In genomic region chr4:123306999-123307398, GRCm38 (mm10) we compare ENCODE assay signal across 29 mouse cellular contexts. TPM values are rescaled to one million over a fixed set of nuclear protein-coding genes. Genes with fewer than 3 reads are reported as not detected.
A peak's percentile ranks its signal among the peaks of the same experiment; 100 is the strongest.
DNase-seq lines count a peak whose midpoint lies in the region; ATAC-seq lines count a peak whose summit lies in the region.
"Had no signal": no experiment of that assay in that cellular context is flagged by ENCODE, and none has a peak within 500 bp of the region (broad histone marks: within the 10 kb centered on the region; RNA-seq: fewer than 3 reads in every experiment).

No protein-coding gene starts in this region.

- no peak for DNase-seq in forebrain, embryonic 14.5 days (ENCODE audit: low spot score)
- peak; percentile 34 for DNase-seq in layer of hippocampus, adult 9-11 months
- no peak for DNase-seq in layer of hippocampus, adult 9-10 months (ENCODE audit: low spot score)
- peak; percentile 39 to 57 for DNase-seq in left cerebral cortex, postnatal 14 days (ENCODE audit: low spot score in 2 of 2)
- peak; percentile 33 for DNase-seq in right cerebral cortex, postnatal 14 days
- no peak for DNase-seq in adrenal gland, adult 18-20 months (ENCODE audit: low spot score in 2 of 2)
- DNase-seq in thymus, adult 18-20 months: no peak
- DNase-seq: cerebellum, adult 9-11 months; embryo, embryonic 11 days; heart, adult 18-20 months; kidney, postnatal 36 days had no signal

- H3K4me3 ChIP-seq in forebrain, embryonic 12.5 days (replicated peaks): no peak overlapping the region
- H3K4me3 ChIP-seq in forebrain, embryonic 14.5 days (ENCODE audit: low read depth, low read length): no peak overlapping the region
- H3K4me3 ChIP-seq: heart, embryonic 13.5 days; limb, embryonic 12.5 days; midbrain, embryonic 10.5 days; neural tube, embryonic 12.5 days; stomach, embryonic 15.5 days had no signal

- intact Hi-C loops in left cerebral cortex, postnatal 14 days (cut with DNase I): loop anchor here (5.0 kb wide), 1 partner anchor 35 kb away; the partner anchor contains the start of gene Bmp8a

- 0 out of 2 replicates have a peak overlapping the region, but pooled peaks have one; percentile 5 for H3K27ac ChIP-seq in forebrain, embryonic 12.5 days
- no peak overlapping the region for H3K27ac ChIP-seq in forebrain, embryonic 14.5 days (ENCODE audit: low read depth, low read length)
- H3K27ac ChIP-seq: heart, embryonic 13.5 days; hindbrain, embryonic 14.5 days; limb, embryonic 12.5 days; liver, embryonic 14.5 days; macrophage; midbrain, embryonic 10.5 days; neural tube, embryonic 12.5 days; stomach, embryonic 15.5 days had no signal

- ATAC-seq in forebrain, embryonic 12.5 days (ENCODE audit: low FRiP score): no peak
- no peak for ATAC-seq in forebrain, embryonic 14.5 days
- ATAC-seq: intestine, embryonic 16.5 days had no signal

- no peak overlapping the region for H3K9ac ChIP-seq in forebrain, embryonic 12.5 days
- no peak overlapping the region for H3K9ac ChIP-seq in forebrain, embryonic 14.5 days (ENCODE audit: low read length)
- H3K9ac ChIP-seq: heart, embryonic 13.5 days; hindbrain, embryonic 14.5 days; limb, embryonic 12.5 days; liver, embryonic 14.5 days; neural tube, embryonic 12.5 days; stomach, embryonic 15.5 days had no signal

- no peaks in the 10 kb centered on the region for H3K27me3 ChIP-seq in forebrain, embryonic 12.5 days
- no peaks in the 10 kb centered on the region for H3K27me3 ChIP-seq in forebrain, embryonic 14.5 days (replicated peaks; ENCODE audit: control insufficient read depth, insufficient read depth, low read length)
- H3K27me3 ChIP-seq: CH12.LX; heart, embryonic 13.5 days; limb, embryonic 12.5 days; neural tube, embryonic 12.5 days; stomach, embryonic 15.5 days had no signal

- 89% methylated on average over 10 of the region's 10 CpGs for WGBS in forebrain, embryonic 12.5 days
- WGBS in forebrain, embryonic 14.5 days: 85% methylated on average over 10 of the region's 10 CpGs

- H3K4me1 ChIP-seq in forebrain, embryonic 12.5 days: no peaks in the 10 kb centered on the region
- H3K4me1 ChIP-seq in forebrain, embryonic 14.5 days (ENCODE audit: control insufficient read depth, insufficient read depth, low read length): no peaks in the 10 kb centered on the region
- H3K4me1 ChIP-seq: midbrain, embryonic 10.5 days; neural tube, embryonic 12.5 days; stomach, embryonic 15.5 days had no signal

- H3K36me3 ChIP-seq in forebrain, embryonic 12.5 days (replicated peaks): peaks cover 31% of the 10 kb centered on the region
- peaks cover 19% of the 10 kb centered on the region for H3K36me3 ChIP-seq in forebrain, embryonic 14.5 days (ENCODE audit: control insufficient read depth, insufficient read depth, low read length)

- no peaks in the 10 kb centered on the region for H3K9me3 ChIP-seq in forebrain, embryonic 12.5 days
- H3K9me3 ChIP-seq in forebrain, embryonic 14.5 days (replicated peaks; ENCODE audit: control insufficient read depth, low read length): no peaks in the 10 kb centered on the region
- H3K9me3 ChIP-seq: heart, embryonic 13.5 days; midbrain, embryonic 10.5 days; neural tube, embryonic 12.5 days; stomach, embryonic 15.5 days had no signal

- no peak overlapping the region for H3K4me2 ChIP-seq in forebrain, embryonic 12.5 days
- no peak overlapping the region for H3K4me2 ChIP-seq in forebrain, embryonic 14.5 days (ENCODE audit: low read length)
- H3K4me2 ChIP-seq: heart, embryonic 13.5 days; hindbrain, embryonic 14.5 days; limb, embryonic 12.5 days; neural tube, embryonic 12.5 days; stomach, embryonic 15.5 days had no signal

RNA-seq across cellular contexts. Expression of gene Oxct2a, which starts 16.4 kb away (rescaled TPM):
- polyA plus RNA-seq in forebrain, embryonic 12.5 days (2016; fragmentation: Nextera tagmentation; extraction: Ambion mirVana): not detected in 2 replicates
- polyA plus RNA-seq in forebrain, embryonic 14.5 days (2014; fragmentation: Nextera tagmentation; extraction: Ambion mirVana): not detected in 2 replicates
- total RNA-seq in left cerebral cortex, postnatal 14 days (2021): not detected
- total RNA-seq in adrenal gland, adult 18-20 months (2021): not detected
- total RNA-seq: adrenal gland, postnatal 4 days; heart, adult 18-20 months; heart, postnatal 25 days; layer of hippocampus, postnatal 25 days; MEL had no signal
- polyA plus RNA-seq: embryonic facial prominence, embryonic 14.5 days; heart, embryonic 13.5 days; intestine, embryonic 16.5 days; kidney, embryonic 14.5 days; limb, embryonic 12.5 days; lung, embryonic 16.5 days; macrophage; midbrain, embryonic 10.5 days; neural tube, embryonic 12.5 days; stomach, embryonic 15.5 days had no signal

RNA-seq across cellular contexts. Expression of gene Bmp8a, which starts 36.1 kb away (rescaled TPM):
- polyA plus RNA-seq in forebrain, embryonic 12.5 days (2016; fragmentation: Nextera tagmentation; extraction: Ambion mirVana): 0.29 TPM in 1 of 2 replicates, not detected in the other
- 0.09 TPM in 1 of 2 replicates, not detected in the other for polyA plus RNA-seq in forebrain, embryonic 14.5 days (2014; fragmentation: Nextera tagmentation; extraction: Ambion mirVana)
- total RNA-seq in left cerebral cortex, postnatal 14 days (2021): under 1 TPM; 0.24 to 0.30 TPM
- total RNA-seq in adrenal gland, adult 18-20 months (2021): not detected
- total RNA-seq: adrenal gland, postnatal 4 days; heart, adult 18-20 months had no signal
- polyA plus RNA-seq: macrophage had no signal

RNA-seq across cellular contexts. Expression of gene Pabpc4, which starts 44.8 kb away (rescaled TPM):
- polyA plus RNA-seq in forebrain, embryonic 12.5 days (2016; fragmentation: Nextera tagmentation; extraction: Ambion mirVana): 35.5 and 36.0 TPM in 2 replicates
- polyA plus RNA-seq in forebrain, embryonic 14.5 days (2014; fragmentation: Nextera tagmentation; extraction: Ambion mirVana): 35.6 and 36.3 TPM in 2 replicates
- total RNA-seq in left cerebral cortex, postnatal 14 days (2021): 10 to 100 TPM; 37.2 to 39.2 TPM
- total RNA-seq in adrenal gland, adult 18-20 months (2021): 10 to 100 TPM; 93.9 to 99.8 TPM

Comparison
In these comparisons a context has a peak if more than half of its experiments do, and no peak if none do; other contexts are left out.
1. DNase-seq: peak in layer of hippocampus, adult 9-11 months (single experiment), left cerebral cortex, postnatal 14 days (2 of 2) and right cerebral cortex, postnatal 14 days (single experiment); none in forebrain, embryonic 14.5 days (single experiment), layer of hippocampus, adult 9-10 months (single experiment), adrenal gland, adult 18-20 months (0 of 2) and thymus, adult 18-20 months (0 of 2).